Mouse (Mus musculus) E14TG2a.4 (cell line): ENCODE results near the gene Lama5.

ENCODE experiments used
- CTCF ChIP-seq: conservative IDR thresholded peaks from 2 replicates; pipeline ENCODE4 v1.5.1; 2014; ENCODE audit warnings: low read length
- NANOG ChIP-seq: IDR thresholded peaks from 2 replicates; pipeline ENCODE4 v1.6.1; 2014; ENCODE audit warnings: borderline replicate concordance, low read length, mixed read lengths
- POU5F1 ChIP-seq: IDR thresholded peaks from 2 replicates; pipeline ENCODE4 v1.6.1; 2014; ENCODE audit warnings: low read length, borderline replicate concordance

DNA sequence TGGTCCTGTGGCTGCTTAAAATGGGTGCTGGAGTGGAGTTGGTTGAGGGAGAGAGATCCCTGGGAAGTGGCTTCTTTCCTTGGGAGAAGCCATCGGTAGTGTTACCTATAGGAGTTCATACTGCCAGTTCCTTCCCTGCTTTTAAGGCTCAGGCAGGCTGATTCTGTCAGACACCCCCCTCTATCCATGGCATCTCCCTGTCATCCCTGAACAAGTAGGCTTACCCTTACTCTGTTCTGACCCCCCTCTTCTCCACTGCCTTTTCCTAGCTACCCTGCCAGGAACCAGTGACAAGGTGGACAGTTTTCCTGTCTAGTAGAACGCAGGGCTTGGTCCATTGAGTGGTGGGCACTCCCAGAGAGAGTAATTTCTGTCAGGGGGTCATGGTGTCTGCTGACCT, 48.9 kb upstream of the Lama5 start:
- TF ChIP-seq CTCF (no peak), POU5F1 (no peak), NANOG (no peak)
